Mouse (Mus musculus): ENCODE measurements around the gene Zfp652. TPM values are rescaled to one million over a fixed set of nuclear protein-coding genes. Genes with fewer than 3 reads are reported as not detected.

Gene Zfp652
- polyA plus RNA-seq, 1 experiment from 2014 or later, result 13.6 TPM

DNA sequence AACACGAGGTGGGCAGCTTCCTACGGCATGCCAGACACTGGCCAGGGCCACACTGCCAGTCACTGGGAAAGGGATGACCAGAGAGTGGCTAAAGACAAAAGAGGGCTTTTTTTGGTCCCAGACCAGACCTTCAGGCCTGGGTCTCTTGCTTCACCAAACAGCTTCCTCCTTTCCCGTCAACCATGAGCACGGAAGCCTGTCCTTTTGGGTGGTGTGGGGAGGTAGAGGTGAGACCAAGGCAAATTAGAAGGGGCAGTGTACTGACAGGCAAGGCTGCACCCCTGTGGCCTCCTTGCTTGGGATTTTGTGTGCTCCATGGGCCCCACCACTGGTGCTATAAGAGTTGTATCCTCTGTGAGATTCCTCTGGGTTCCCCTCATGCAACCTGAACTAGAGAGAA lies 126.1 kb downstream of the Zfp652 start:
- ATAC-seq (ENCODE audit: insufficient read depth), result no peak
- Histone ChIP-seq H3K9me3 (ENCODE audit: low read depth, low read length) (no peaks in the 10 kb centered on the region), H3K4me3 (ENCODE audit: low read depth, low read length) (no peak overlapping the region), H3K4me2 (0 out of 2 replicates have a peak overlapping the region, but pooled peaks have one; percentile 13), H3K27ac (ENCODE audit: low read depth) (no peak overlapping the region), H3K27me3 (ENCODE audit: insufficient read depth, low read length) (peaks cover 12% of the 10 kb centered on the region), H3K36me3 (ENCODE audit: insufficient read depth) (no peaks in the 10 kb centered on the region), H3K9ac (no peak overlapping the region), H3K4me1 (ENCODE audit: insufficient read depth) (peaks cover 23% of the 10 kb centered on the region)
- TF ChIP-seq CTCF (IDR thresholded peaks at IDR 0.05; ENCODE audit: low read depth), result no peak
- DNase-seq, result no peak
- WGBS, result 77% methylated on average over 4 of the region's 4 CpGs

GRCm38 (mm10) chr11:95838999-95839868 lies 126.8 kb downstream of the Zfp652 start:
- no peak overlapping the region for H3K9ac ChIP-seq
- H3K4me1 ChIP-seq (ENCODE audit: insufficient read depth), result peaks cover 23% of the 10 kb centered on the region
- no peak for TF ChIP-seq CTCF (IDR thresholded peaks at IDR 0.05; ENCODE audit: low read depth)
- H3K36me3 ChIP-seq (ENCODE audit: insufficient read depth), result no peaks in the 10 kb centered on the region
- WGBS, result 74% methylated on average over 8 of the region's 8 CpGs
- no peak overlapping the region for H3K27ac ChIP-seq (ENCODE audit: low read depth)
- H3K4me2 ChIP-seq, result no peak overlapping the region
- DNase-seq, result no peak
- no peak overlapping the region for H3K4me3 ChIP-seq (ENCODE audit: low read depth, low read length)
- H3K9me3 ChIP-seq (ENCODE audit: low read depth, low read length), result no peaks in the 10 kb centered on the region
- ATAC-seq (ENCODE audit: insufficient read depth), result no peak
- peaks cover 5% of the 10 kb centered on the region for H3K27me3 ChIP-seq (ENCODE audit: insufficient read depth, low read length)

DNA sequence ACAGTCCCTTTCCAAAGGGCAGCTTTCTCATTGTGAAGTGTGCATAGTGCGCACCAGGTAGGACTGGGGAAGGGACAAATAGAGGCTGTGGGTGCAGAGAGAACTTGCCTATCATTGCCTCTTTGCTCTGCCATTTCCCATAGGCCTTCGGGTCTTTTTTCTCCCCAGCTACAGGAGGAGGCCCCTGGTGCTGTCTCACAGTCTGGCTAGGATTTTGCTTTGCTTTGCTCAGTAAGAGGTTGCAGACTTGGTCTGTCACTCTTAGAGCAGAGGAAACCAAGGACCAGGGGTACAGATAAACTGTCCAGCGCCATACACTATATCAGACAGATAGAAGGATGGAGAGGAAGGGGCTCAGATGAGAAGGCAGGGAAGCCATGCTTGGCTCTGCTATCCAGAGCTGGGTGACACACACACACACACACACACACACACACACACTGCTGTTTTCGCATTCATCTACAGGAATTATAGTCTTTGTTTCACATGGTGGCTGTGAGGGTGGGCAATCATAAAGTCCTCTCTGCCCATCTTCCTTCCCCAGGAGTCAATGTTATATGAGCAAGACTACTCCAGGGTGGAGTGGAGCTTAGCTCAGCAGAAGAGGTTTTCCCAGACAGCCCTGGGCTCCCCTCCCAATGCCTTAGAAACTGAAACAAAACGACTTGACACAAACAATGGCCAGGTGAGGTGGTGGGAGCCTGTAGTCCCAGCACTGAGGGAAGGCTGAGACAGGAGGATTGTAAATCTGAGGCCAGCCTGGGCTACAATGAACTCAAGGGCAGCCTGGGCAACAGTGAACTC lies 128.4 kb downstream of the Zfp652 start:
- H3K4me3 ChIP-seq (ENCODE audit: low read depth, low read length), result peak overlapping the region; percentile 34
- no peak for TF ChIP-seq CTCF (IDR thresholded peaks at IDR 0.05; ENCODE audit: low read depth)
- ATAC-seq (ENCODE audit: insufficient read depth) (no peak), DNase-seq (no peak)
- H3K27ac ChIP-seq (ENCODE audit: low read depth), result no peak overlapping the region
- peaks cover 15% of the 10 kb centered on the region for H3K4me1 ChIP-seq (ENCODE audit: insufficient read depth)
- no peak overlapping the region; the same call in 1 of the 2 replicates for H3K9ac ChIP-seq
- 69% methylated on average over 5 of the region's 5 CpGs for WGBS
- no peaks in the 10 kb centered on the region for H3K36me3 ChIP-seq (ENCODE audit: insufficient read depth)
- no peaks in the 10 kb centered on the region for H3K27me3 ChIP-seq (ENCODE audit: insufficient read depth, low read length)
- no peaks in the 10 kb centered on the region for H3K9me3 ChIP-seq (ENCODE audit: low read depth, low read length)
- peak overlapping the region; percentile 50 for H3K4me2 ChIP-seq

- Histone ChIP-seq H3K4me1 (ENCODE audit: insufficient read depth) (peaks cover 12% of the 10 kb centered on the region), H3K36me3 (ENCODE audit: insufficient read depth) (no peaks in the 10 kb centered on the region), H3K27me3 (ENCODE audit: insufficient read depth, low read length) (no peaks in the 10 kb centered on the region), H3K9me3 (ENCODE audit: low read depth, low read length) (no peaks in the 10 kb centered on the region), H3K4me2 (peak overlapping the region; percentile 50), H3K27ac (ENCODE audit: low read depth) (peak overlapping the region; percentile 60; the same call in 1 of the 2 replicates), H3K9ac (peak overlapping the region; percentile 30; the same call in 1 of the 2 replicates), H3K4me3 (ENCODE audit: low read depth, low read length) (peak overlapping the region; percentile 34)
- no peak for TF ChIP-seq CTCF (IDR thresholded peaks at IDR 0.05; ENCODE audit: low read depth)
- DNase-seq (no peak), ATAC-seq (ENCODE audit: insufficient read depth) (no peak)
- 49% methylated on average over 10 of the region's 10 CpGs for WGBS
These were observed 129.0 kb downstream of the Zfp652 start for GRCm38 (mm10) chr11:95841498-95841830.

DNA sequence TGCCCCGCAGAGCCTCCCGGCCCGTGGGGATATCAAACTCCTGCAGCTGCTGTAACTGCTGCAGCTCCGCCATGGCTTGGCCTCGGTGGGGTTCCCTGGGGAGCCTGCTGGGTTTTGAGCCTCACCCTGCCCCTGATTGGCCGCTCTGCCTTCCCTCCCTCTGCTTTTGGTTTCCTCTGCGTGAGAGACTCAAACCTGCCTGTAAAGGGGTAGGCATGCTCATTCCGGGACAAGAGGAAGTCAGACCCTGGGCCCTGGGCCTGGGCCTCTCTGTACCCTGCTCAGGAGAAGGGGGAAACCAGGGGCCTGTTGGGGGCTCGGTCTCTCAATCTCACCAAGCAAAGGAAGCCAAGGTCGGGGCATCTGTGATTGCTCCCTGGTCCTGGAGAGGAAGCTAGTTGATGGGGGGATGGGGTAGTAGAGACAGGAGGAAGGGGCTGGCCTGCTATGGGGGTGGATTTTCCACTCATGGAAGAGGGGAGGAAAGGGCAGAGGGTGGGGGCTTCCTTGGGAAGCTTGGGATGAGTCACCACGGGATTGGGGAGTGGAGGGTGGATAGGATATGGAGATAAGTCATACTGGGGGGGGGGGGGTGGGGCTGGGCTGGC lies 129.7 kb downstream of the Zfp652 start, which contains the start of gene Abi3:
Gene Abi3 (minus strand): TSS at position 403 of the 608 bp plus-strand sequence.
- H3K9me3 ChIP-seq (ENCODE audit: low read depth, low read length), result no peaks in the 10 kb centered on the region
- peak within 1 kb of the TSS; percentile 30; the same call in 1 of the 2 replicates for H3K9ac ChIP-seq
- DNase-seq (peak; percentile 54), ATAC-seq (ENCODE audit: insufficient read depth) (peak; percentile 63; the same call in 1 of the 2 replicates)
- no peaks in the 10 kb centered on the region for H3K36me3 ChIP-seq (ENCODE audit: insufficient read depth)
- peak within 1 kb of the TSS; percentile 50 for H3K4me2 ChIP-seq
- H3K27ac ChIP-seq (ENCODE audit: low read depth), result peak within 1 kb of the TSS; percentile 60
- H3K4me1 ChIP-seq (ENCODE audit: insufficient read depth), result peaks cover 5% of the 10 kb centered on the region
- no peaks in the 10 kb centered on the region for H3K27me3 ChIP-seq (ENCODE audit: insufficient read depth, low read length)
- TF ChIP-seq CTCF (IDR thresholded peaks at IDR 0.05; ENCODE audit: low read depth), result no peak
- WGBS, result 16% methylated on average over 11 of the region's 11 CpGs
- peak within 1 kb of the TSS; percentile 34 for H3K4me3 ChIP-seq (ENCODE audit: low read depth, low read length)

DNA sequence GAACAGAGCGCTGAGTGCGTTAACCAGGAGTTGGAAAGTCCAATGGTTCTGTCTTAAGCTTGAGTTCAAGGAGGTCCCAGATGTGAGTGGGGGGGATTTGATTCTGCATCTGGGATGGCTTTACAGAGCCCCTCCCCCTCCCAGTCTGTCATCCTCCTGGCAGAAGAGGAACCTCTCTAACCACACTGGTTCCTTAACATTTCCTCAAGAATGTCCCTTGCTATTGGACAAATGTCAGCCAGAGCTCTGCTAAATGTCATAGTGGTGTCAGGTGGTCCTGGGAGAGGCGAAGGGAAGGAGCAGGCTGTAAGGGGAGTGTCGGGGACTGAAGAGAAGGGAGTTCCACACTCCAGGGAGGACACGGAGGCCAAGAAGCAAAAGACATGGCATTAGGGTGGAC lies 130.5 kb downstream of the Zfp652 start:
- H3K27me3 ChIP-seq (ENCODE audit: insufficient read depth, low read length), result no peaks in the 10 kb centered on the region
- no peak for DNase-seq
- peak overlapping the region; percentile 50 for H3K4me2 ChIP-seq
- no peaks in the 10 kb centered on the region for H3K4me1 ChIP-seq (ENCODE audit: insufficient read depth)
- no peak overlapping the region for H3K9ac ChIP-seq
- WGBS, result 69% methylated on average over 5 of the region's 5 CpGs
- no peaks in the 10 kb centered on the region for H3K9me3 ChIP-seq (ENCODE audit: low read depth, low read length)
- ATAC-seq (ENCODE audit: insufficient read depth), result no peak
- no peaks in the 10 kb centered on the region for H3K36me3 ChIP-seq (ENCODE audit: insufficient read depth)
- no peak overlapping the region for H3K4me3 ChIP-seq (ENCODE audit: low read depth, low read length)
- TF ChIP-seq CTCF (IDR thresholded peaks at IDR 0.05; ENCODE audit: low read depth), result no peak
- peak overlapping the region; percentile 43; the same call in 1 of the 2 replicates for H3K27ac ChIP-seq (ENCODE audit: low read depth)

Data from lung, embryonic 14.5 days (tissue).